ENCODE assay signal across 34 mouse cellular contexts in genomic region chr14:16790161-16790560, GRCm38 (mm10). TPM values are rescaled to one million over a fixed set of nuclear protein-coding genes. Genes with fewer than 3 reads are reported as not detected.
"Had no signal": no experiment of that assay in that cellular context is flagged by ENCODE, and none has a peak within 500 bp of the region (broad histone marks: within the 10 kb centered on the region; RNA-seq: fewer than 3 reads in every experiment).

No protein-coding gene starts in this region.

- H3K4me3 ChIP-seq: heart, embryonic 12.5 days; heart, embryonic 13.5 days; heart, embryonic 15.5 days; hindbrain, embryonic 10.5 days; hindbrain, embryonic 12.5 days; hindbrain, embryonic 13.5 days; hindbrain, embryonic 15.5 days; intestine, embryonic 15.5 days; kidney, embryonic 15.5 days; layer of hippocampus, adult 2 months; left cerebral cortex, adult 2 months had no signal

- H3K27ac ChIP-seq: heart, embryonic 13.5 days; heart, embryonic 15.5 days; hindbrain, embryonic 10.5 days; hindbrain, embryonic 12.5 days; hindbrain, embryonic 13.5 days; hindbrain, embryonic 14.5 days; hindbrain, embryonic 15.5 days; hindbrain, postnatal 0 days; intestine, embryonic 15.5 days; kidney, embryonic 15.5 days; kidney, postnatal 0 days; layer of hippocampus, adult 2 months; left cerebral cortex, adult 2 months had no signal

- H3K9me3 ChIP-seq: heart, embryonic 12.5 days; heart, embryonic 13.5 days; heart, embryonic 15.5 days; hindbrain, embryonic 10.5 days; hindbrain, embryonic 12.5 days; hindbrain, embryonic 13.5 days; hindbrain, embryonic 15.5 days; intestine, embryonic 15.5 days; kidney, embryonic 15.5 days had no signal

- H3K27me3 ChIP-seq: heart, embryonic 12.5 days; heart, embryonic 13.5 days; heart, embryonic 15.5 days; hindbrain, embryonic 12.5 days; hindbrain, embryonic 13.5 days; hindbrain, embryonic 15.5 days; kidney, embryonic 15.5 days had no signal

- DNase-seq: heart, postnatal 10 days; heart, postnatal 14 days; heart, postnatal 36 days; heart, postnatal 4 days; kidney, adult 11 months; kidney, adult 18-20 months; kidney, adult 2 months; kidney, adult 8-10 months; kidney, adult 9 months; kidney, postnatal 10 days; kidney, postnatal 14 days; kidney, postnatal 25 days; kidney, postnatal 36 days; layer of hippocampus, adult 9-11 months; layer of hippocampus, postnatal 36 days had no signal

- H3K36me3 ChIP-seq: heart, embryonic 12.5 days; heart, embryonic 13.5 days; heart, embryonic 15.5 days; hindbrain, embryonic 10.5 days; hindbrain, embryonic 12.5 days; hindbrain, embryonic 13.5 days; hindbrain, embryonic 15.5 days; intestine, embryonic 15.5 days; kidney, embryonic 15.5 days had no signal

- H3K4me2 ChIP-seq: heart, embryonic 11.5 days; heart, embryonic 12.5 days; heart, embryonic 13.5 days; heart, embryonic 15.5 days; hindbrain, embryonic 12.5 days; hindbrain, embryonic 13.5 days; hindbrain, embryonic 14.5 days; hindbrain, embryonic 15.5 days; intestine, embryonic 15.5 days; kidney, embryonic 15.5 days had no signal

- H3K4me1 ChIP-seq: heart, embryonic 12.5 days; heart, embryonic 13.5 days; heart, embryonic 15.5 days; hindbrain, embryonic 10.5 days; hindbrain, embryonic 12.5 days; hindbrain, embryonic 13.5 days; hindbrain, embryonic 15.5 days; intestine, embryonic 15.5 days; kidney, embryonic 15.5 days had no signal

- ATAC-seq: hindbrain, embryonic 16.5 days; hindbrain, postnatal 0 days; inflammation-experienced regulatory T-cells, adult 6 months; intestine, embryonic 15.5 days; intestine, embryonic 16.5 days; intestine, postnatal 0 days had no signal

- H3K9ac ChIP-seq: heart, embryonic 12.5 days; heart, embryonic 13.5 days; heart, embryonic 15.5 days; hindbrain, embryonic 12.5 days; hindbrain, embryonic 13.5 days; hindbrain, embryonic 14.5 days; hindbrain, embryonic 15.5 days; intestine, embryonic 15.5 days; kidney, embryonic 15.5 days had no signal

RNA-seq across cellular contexts. Expression of gene Rarb, which starts 28.8 kb away (rescaled TPM):
- polyA plus RNA-seq: inflammation-experienced regulatory T-cells, adult 6 months had no signal
